ENCODE assay signal across 8 mouse cellular contexts in the genomic region with DNA sequence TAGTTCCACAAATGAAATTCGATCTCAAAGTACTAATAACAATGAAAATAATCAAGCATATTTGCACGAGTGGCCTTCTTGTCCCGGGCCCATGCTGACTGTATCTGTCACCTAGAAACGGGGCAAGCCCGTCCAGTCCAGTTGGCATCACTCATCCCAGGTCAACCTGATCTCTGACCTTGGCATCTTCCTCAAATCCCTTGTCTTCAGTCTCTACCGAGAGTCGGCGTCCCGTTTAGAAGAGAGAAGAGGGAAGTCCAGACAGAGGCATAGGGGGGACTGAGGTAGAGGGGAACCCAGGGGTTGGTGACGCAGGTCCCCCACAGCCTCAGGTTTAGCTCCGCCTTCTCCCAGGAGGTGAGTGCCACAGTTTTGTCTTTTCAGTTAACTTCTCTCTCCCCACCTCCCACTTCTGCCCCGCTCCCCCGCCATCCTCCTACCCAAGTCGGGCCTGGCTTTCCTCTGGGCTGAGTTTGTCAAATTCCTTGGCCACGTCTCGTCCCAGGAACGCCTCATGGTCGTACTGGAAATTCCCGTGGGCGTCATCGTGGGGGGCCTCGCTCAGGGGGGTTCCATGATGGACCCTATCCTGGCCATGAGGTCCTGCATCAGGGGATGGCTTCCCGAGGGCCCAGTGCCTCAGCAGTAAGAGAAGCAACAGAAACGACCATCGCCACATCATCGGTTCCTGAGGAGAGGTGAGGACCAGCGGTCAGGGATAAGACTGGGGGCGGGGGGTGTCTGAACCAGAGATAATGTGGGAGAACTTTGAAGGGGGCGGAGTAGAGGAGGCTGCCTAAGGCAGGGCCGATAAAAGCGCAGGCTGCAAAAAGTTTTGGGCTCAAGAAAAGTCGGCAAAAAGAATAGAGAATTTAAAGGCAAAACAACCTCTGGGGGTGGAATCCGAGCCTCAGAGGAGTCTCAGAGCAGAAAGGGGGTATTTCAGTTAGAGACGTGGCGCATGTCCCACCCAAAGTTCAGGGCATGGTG. TPM values are rescaled to one million over a fixed set of nuclear protein-coding genes. Genes with fewer than 3 reads are reported as not detected.
DNase-seq lines count a peak whose midpoint lies in the region; ATAC-seq lines count a peak whose summit lies in the region.

No protein-coding gene starts in this region.

- WGBS in forebrain, embryonic 15.5 days: 15% methylated on average over 35 of the region's 35 CpGs
- WGBS in intestine, embryonic 16.5 days: 13% methylated on average over 35 of the region's 35 CpGs
- WGBS in midbrain, embryonic 15.5 days: 16% methylated on average over 35 of the region's 35 CpGs

- DNase-seq in urinary bladder, postnatal 4 days (ENCODE audit: low spot score in 2 of 2): peak; percentile 60 to 74
- DNase-seq in urinary bladder, postnatal 10 days (ENCODE audit: low spot score): no peak
- no peak for DNase-seq in adrenal gland, adult 2 months
- DNase-seq in MN1 (ENCODE audit: low spot score): no peak

- no peaks in the 10 kb centered on the region for H3K9me3 ChIP-seq in forebrain, embryonic 15.5 days
- H3K9me3 ChIP-seq in intestine, embryonic 16.5 days (ENCODE audit: control insufficient read depth, low read length): no peaks in the 10 kb centered on the region
- no peaks in the 10 kb centered on the region for H3K9me3 ChIP-seq in midbrain, embryonic 15.5 days

- peak overlapping the region; percentile 43 for H3K4me3 ChIP-seq in forebrain, embryonic 15.5 days
- H3K4me3 ChIP-seq in intestine, embryonic 16.5 days (ENCODE audit: low read length): peak overlapping the region; percentile 57
- peak overlapping the region; percentile 36 for H3K4me3 ChIP-seq in midbrain, embryonic 15.5 days

- H3K36me3 ChIP-seq in forebrain, embryonic 15.5 days: no peaks in the 10 kb centered on the region; the same call in 1 of the 2 replicates
- 0 out of 2 replicates have a peak, but pooled peaks cover 7% of the 10 kb centered on the region for H3K36me3 ChIP-seq in intestine, embryonic 16.5 days (ENCODE audit: control insufficient read depth, insufficient read depth, low read length)
- H3K36me3 ChIP-seq in midbrain, embryonic 15.5 days (replicated peaks): no peaks in the 10 kb centered on the region

- peaks cover 13% of the 10 kb centered on the region for H3K4me1 ChIP-seq in forebrain, embryonic 15.5 days
- peaks cover 18% of the 10 kb centered on the region for H3K4me1 ChIP-seq in intestine, embryonic 16.5 days (ENCODE audit: control insufficient read depth, insufficient read depth, low read length)
- peaks cover 8% of the 10 kb centered on the region for H3K4me1 ChIP-seq in midbrain, embryonic 15.5 days

- H3K9ac ChIP-seq in forebrain, embryonic 15.5 days (replicated peaks): peak overlapping the region; percentile 40
- H3K9ac ChIP-seq in intestine, embryonic 16.5 days (ENCODE audit: low read depth, low read length): peak overlapping the region; percentile 75
- peak overlapping the region; percentile 22; the same call in 1 of the 2 replicates for H3K9ac ChIP-seq in midbrain, embryonic 15.5 days

- H3K4me2 ChIP-seq in forebrain, embryonic 15.5 days (replicated peaks): peak overlapping the region; percentile 51
- H3K4me2 ChIP-seq in intestine, embryonic 16.5 days (ENCODE audit: low read depth, low read length): peak overlapping the region; percentile 65
- H3K4me2 ChIP-seq in midbrain, embryonic 15.5 days: peak overlapping the region; percentile 56

- peak; percentile 41; the same call in 1 of the 2 replicates for ATAC-seq in forebrain, embryonic 15.5 days (replicated peaks)
- ATAC-seq in intestine, embryonic 16.5 days: peak; percentile 60
- ATAC-seq in midbrain, embryonic 15.5 days (replicated peaks): peak; percentile 62
- no peak for ATAC-seq in inflammation-experienced regulatory T-cells, adult 6 months

- H3K27ac ChIP-seq in forebrain, embryonic 15.5 days (replicated peaks): no peak overlapping the region
- H3K27ac ChIP-seq in intestine, embryonic 16.5 days (ENCODE audit: low read length): peak overlapping the region; percentile 79
- no peak overlapping the region for H3K27ac ChIP-seq in midbrain, embryonic 15.5 days

- no peaks in the 10 kb centered on the region for H3K27me3 ChIP-seq in forebrain, embryonic 15.5 days
- H3K27me3 ChIP-seq in intestine, embryonic 16.5 days (replicated peaks; ENCODE audit: control insufficient read depth, insufficient read depth, low read length): no peaks in the 10 kb centered on the region
- no peaks in the 10 kb centered on the region for H3K27me3 ChIP-seq in midbrain, embryonic 15.5 days (replicated peaks)

RNA-seq across cellular contexts. Expression of a gene that starts 0.7 kb away (rescaled TPM):
- polyA plus RNA-seq in forebrain, embryonic 15.5 days (2015; fragmentation: Nextera tagmentation; extraction: Ambion mirVana): 49.6 and 54.4 TPM in 2 replicates
- polyA plus RNA-seq in intestine, embryonic 16.5 days (2015; fragmentation: Nextera tagmentation; extraction: Ambion mirVana): 237 and 260 TPM in 2 replicates
- polyA plus RNA-seq in midbrain, embryonic 15.5 days (2015; fragmentation: Nextera tagmentation; extraction: Ambion mirVana): 55.4 and 62.2 TPM in 2 replicates
- total RNA-seq in adrenal gland, adult 2 months (2021): 10 to 100 TPM; 26.5 to 50.3 TPM
- 93.3 and 104 TPM in 2 replicates for polyA plus RNA-seq in adrenal gland, adult 2 months (2012; rRNA removed)
- polyA plus RNA-seq in inflammation-experienced regulatory T-cells, adult 6 months (2017; shearing (Covaris generic)): 1 to 10 TPM; 1.7 to 6.5 (median 5.7) TPM

RNA-seq across cellular contexts. Expression of a gene that starts 12.4 kb away (rescaled TPM):
- polyA plus RNA-seq in forebrain, embryonic 15.5 days (2015; fragmentation: Nextera tagmentation; extraction: Ambion mirVana): 16.6 and 17.8 TPM in 2 replicates
- 334 and 458 TPM in 2 replicates for polyA plus RNA-seq in intestine, embryonic 16.5 days (2015; fragmentation: Nextera tagmentation; extraction: Ambion mirVana)
- 32.0 and 36.8 TPM in 2 replicates for polyA plus RNA-seq in midbrain, embryonic 15.5 days (2015; fragmentation: Nextera tagmentation; extraction: Ambion mirVana)
- 100 to 1,000 TPM in 1 of 2 experiments, 10 to 100 TPM in 1; 84.8 to 154 TPM for total RNA-seq in adrenal gland, adult 2 months (2021)
- 186 and 187 TPM in 2 replicates for polyA plus RNA-seq in adrenal gland, adult 2 months (2012; rRNA removed)
- 1 to 10 TPM in 2 of 3 experiments, under 1 TPM in 1; 0.81 to 3.0 (median 1.8) TPM for polyA plus RNA-seq in inflammation-experienced regulatory T-cells, adult 6 months (2017; shearing (Covaris generic))

RNA-seq across cellular contexts. Expression of a gene that starts 28.8 kb away (rescaled TPM):
- 12.6 and 15.3 TPM in 2 replicates for polyA plus RNA-seq in forebrain, embryonic 15.5 days (2015; fragmentation: Nextera tagmentation; extraction: Ambion mirVana)
- polyA plus RNA-seq in intestine, embryonic 16.5 days (2015; fragmentation: Nextera tagmentation; extraction: Ambion mirVana): 38.3 and 40.4 TPM in 2 replicates
- polyA plus RNA-seq in midbrain, embryonic 15.5 days (2015; fragmentation: Nextera tagmentation; extraction: Ambion mirVana): 15.7 and 15.9 TPM in 2 replicates
- 10 to 100 TPM; 20.9 to 21.9 TPM for total RNA-seq in adrenal gland, adult 2 months (2021)
- 70.3 and 85.2 TPM in 2 replicates for polyA plus RNA-seq in adrenal gland, adult 2 months (2012; rRNA removed)
- 1 to 10 TPM; 2.0 to 2.3 (median 2.1) TPM for polyA plus RNA-seq in inflammation-experienced regulatory T-cells, adult 6 months (2017; shearing (Covaris generic))

RNA-seq across cellular contexts. Expression of a gene that starts 29.1 kb away (rescaled TPM):
- polyA plus RNA-seq in forebrain, embryonic 15.5 days (2015; fragmentation: Nextera tagmentation; extraction: Ambion mirVana): 62.4 and 63.9 TPM in 2 replicates
- 54.0 and 56.0 TPM in 2 replicates for polyA plus RNA-seq in intestine, embryonic 16.5 days (2015; fragmentation: Nextera tagmentation; extraction: Ambion mirVana)
- polyA plus RNA-seq in midbrain, embryonic 15.5 days (2015; fragmentation: Nextera tagmentation; extraction: Ambion mirVana): 67.2 and 72.1 TPM in 2 replicates
- 10 to 100 TPM; 40.2 to 58.1 TPM for total RNA-seq in adrenal gland, adult 2 months (2021)
- polyA plus RNA-seq in adrenal gland, adult 2 months (2012; rRNA removed): 89.9 and 97.9 TPM in 2 replicates
- 100 to 1,000 TPM; 129 to 164 (median 158) TPM for polyA plus RNA-seq in inflammation-experienced regulatory T-cells, adult 6 months (2017; shearing (Covaris generic))

RNA-seq across cellular contexts. Expression of a gene that starts 32.9 kb away (rescaled TPM):
- polyA plus RNA-seq in forebrain, embryonic 15.5 days (2015; fragmentation: Nextera tagmentation; extraction: Ambion mirVana): 982 and 1,055 TPM in 2 replicates
- polyA plus RNA-seq in intestine, embryonic 16.5 days (2015; fragmentation: Nextera tagmentation; extraction: Ambion mirVana): 1,613 and 1,701 TPM in 2 replicates
- polyA plus RNA-seq in midbrain, embryonic 15.5 days (2015; fragmentation: Nextera tagmentation; extraction: Ambion mirVana): 742 and 762 TPM in 2 replicates
- total RNA-seq in adrenal gland, adult 2 months (2021): 1,000 to 10,000 TPM; 1,290 to 1,478 TPM
- polyA plus RNA-seq in adrenal gland, adult 2 months (2012; rRNA removed): 60.0 and 80.0 TPM in 2 replicates
- 1,000 to 10,000 TPM; 3,557 to 4,924 (median 4,468) TPM for polyA plus RNA-seq in inflammation-experienced regulatory T-cells, adult 6 months (2017; shearing (Covaris generic))

Comparison
In these comparisons a context has a peak if more than half of its experiments do, and no peak if none do; other contexts are left out.
1. DNase-seq: peak in urinary bladder, postnatal 4 days (2 of 2); none in urinary bladder, postnatal 10 days (single experiment), adrenal gland, adult 2 months (single experiment) and MN1 (single experiment).
2. H3K9ac ChIP-seq: peak in every context shown above with its lines; median percentile 75 in intestine, embryonic 16.5 days; 40 in forebrain, embryonic 15.5 days; 22 in midbrain, embryonic 15.5 days.
3. Peak in every context shown above with its lines, with median percentiles within 50 percentile points of each other: H3K4me2 ChIP-seq and H3K4me3 ChIP-seq.